Mouse (Mus musculus): ENCODE results near the gene Masp2. TPM values are rescaled to one million over a fixed set of nuclear protein-coding genes. Genes with fewer than 3 reads are reported as not detected.
A peak's percentile ranks its signal among the peaks of the same experiment; 100 is the strongest.

The Masp2 gene
- polyA plus RNA-seq, 1 experiment from 2014 or later, result not detected

DNA sequence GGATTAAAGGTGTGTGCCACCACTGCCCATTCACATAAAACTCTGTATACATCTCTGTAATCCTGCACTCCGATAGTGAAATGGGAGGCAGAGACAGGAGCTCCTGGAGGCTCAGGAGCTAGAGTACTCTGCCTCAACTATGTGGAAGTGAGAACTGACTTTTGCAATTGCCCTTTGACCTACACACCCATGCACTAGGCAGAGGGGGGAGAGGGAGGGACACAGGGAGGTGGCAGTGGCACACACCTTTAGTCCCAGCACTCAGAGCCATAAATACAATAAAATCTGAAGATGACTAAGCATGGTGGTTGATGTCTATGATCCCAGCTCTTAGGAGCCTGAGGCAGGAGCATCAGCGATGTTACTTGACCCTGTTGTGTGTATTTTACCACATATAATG lies 37.1 kb downstream of the Masp2 start:
- no peak overlapping the region for H3K4me2 ChIP-seq (replicated peaks; ENCODE audit: low read depth, low read length)
- TF ChIP-seq EP300 (IDR thresholded peaks at IDR 0.05) (no peak), CTCF (IDR thresholded peaks at IDR 0.05) (no peak)
- H3K4me1 ChIP-seq (ENCODE audit: insufficient read depth, low read depth, low read length), result no peaks in the 10 kb centered on the region
- whole genome bisulfite sequencing, result 81% methylated on average over 2 of the region's 2 CpGs
- no peak overlapping the region for H3K27ac ChIP-seq (ENCODE audit: low read length)
- H3K9ac ChIP-seq (replicated peaks; ENCODE audit: low read depth), result no peak overlapping the region
- no peak for DNase-seq (ENCODE audit: low spot score)
- no peak overlapping the region for H3K4me3 ChIP-seq (ENCODE audit: low read depth, low read length)
- no peaks in the 10 kb centered on the region for H3K9me3 ChIP-seq (ENCODE audit: low read length)
- ATAC-seq, result no peak
- H3K27me3 ChIP-seq (replicated peaks; ENCODE audit: insufficient read depth, low read length), result no peaks in the 10 kb centered on the region
- no peaks in the 10 kb centered on the region for H3K36me3 ChIP-seq (ENCODE audit: insufficient read depth, low read length)

- Histone ChIP-seq H3K4me1 (ENCODE audit: insufficient read depth, low read depth, low read length) (no peaks in the 10 kb centered on the region), H3K4me3 (ENCODE audit: low read depth, low read length) (no peak overlapping the region), H3K9me3 (ENCODE audit: low read length) (no peaks in the 10 kb centered on the region), H3K27ac (ENCODE audit: low read length) (no peak overlapping the region), H3K27me3 (replicated peaks; ENCODE audit: insufficient read depth, low read length) (no peaks in the 10 kb centered on the region), H3K4me2 (replicated peaks; ENCODE audit: low read depth, low read length) (no peak overlapping the region), H3K36me3 (ENCODE audit: insufficient read depth, low read length) (no peaks in the 10 kb centered on the region), H3K9ac (replicated peaks; ENCODE audit: low read depth) (no peak overlapping the region)
- no peak for ATAC-seq
- peak; percentile 19 for DNase-seq (ENCODE audit: low spot score)
- WGBS, result 71% methylated on average over 5 of the region's 5 CpGs
- no peak for TF ChIP-seq CTCF (IDR thresholded peaks at IDR 0.05)
- TF ChIP-seq EP300 (IDR thresholded peaks at IDR 0.05), result no peak
These were observed 38.8 kb downstream of the Masp2 start for GRCm38 (mm10) chr4:148641121-148641520.

DNA sequence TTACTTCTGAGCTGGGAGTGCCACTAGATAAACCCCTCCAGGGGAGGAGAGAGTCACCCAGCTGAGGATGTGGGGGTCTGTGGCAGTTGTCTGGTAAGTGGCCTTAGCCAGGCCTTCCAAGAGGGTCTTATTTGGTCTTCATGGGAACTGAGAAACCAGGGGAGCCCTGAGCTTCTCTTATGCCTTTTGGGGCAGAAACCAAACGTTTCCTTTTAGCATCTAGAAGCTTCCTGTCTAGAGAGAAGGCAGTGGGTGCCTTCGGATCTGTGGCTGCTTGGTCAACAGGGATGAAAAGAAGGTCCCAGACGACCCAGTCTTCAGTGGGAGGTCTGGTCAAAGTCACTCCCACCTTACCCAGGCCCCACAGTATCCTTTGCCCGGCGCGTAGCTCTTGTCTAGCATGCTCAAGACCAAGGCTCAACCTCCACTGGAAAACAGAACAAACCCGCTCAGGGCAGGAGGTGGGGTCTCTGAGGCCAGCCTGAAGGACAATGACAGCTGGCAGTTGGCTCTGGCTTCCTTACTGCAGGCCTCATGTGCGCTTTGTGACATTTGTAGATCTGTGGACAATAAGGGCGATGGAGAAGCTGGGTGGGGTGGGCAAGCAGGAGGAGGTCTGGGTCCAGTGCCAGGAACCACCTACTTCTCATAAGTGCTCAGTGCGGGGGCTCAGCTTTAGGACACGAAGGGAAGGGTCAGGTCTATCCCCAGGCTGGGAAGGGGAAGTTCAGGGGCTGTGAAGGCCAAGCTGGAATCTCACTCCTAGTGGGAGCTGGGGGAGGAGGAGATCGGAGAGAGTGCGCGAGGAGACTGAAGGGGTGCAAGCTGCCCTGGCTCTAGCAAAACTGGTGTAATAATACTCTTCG lies 41.2 kb downstream of the Masp2 start, which contains the start of gene Gm572:
Gene Gm572, plus strand, starts transcription at position 27 of the 866 bp plus-strand sequence.
- ATAC-seq (no peak), DNase-seq (ENCODE audit: low spot score) (peak; percentile 20)
- no peaks in the 10 kb centered on the region for H3K9me3 ChIP-seq (ENCODE audit: low read length)
- H3K36me3 ChIP-seq (ENCODE audit: insufficient read depth, low read length), result no peaks in the 10 kb centered on the region
- H3K4me2 ChIP-seq (replicated peaks; ENCODE audit: low read depth, low read length), result peak within 1 kb of the TSS; percentile 36
- no peaks in the 10 kb centered on the region for H3K27me3 ChIP-seq (replicated peaks; ENCODE audit: insufficient read depth, low read length)
- 0 out of 2 replicates have a peak within 1 kb of the TSS, but pooled peaks have one; percentile 3 for H3K9ac ChIP-seq (replicated peaks; ENCODE audit: low read depth)
- no peak within 1 kb of the TSS for H3K4me3 ChIP-seq (ENCODE audit: low read depth, low read length)
- TF ChIP-seq EP300 (IDR thresholded peaks at IDR 0.05) (no peak), CTCF (IDR thresholded peaks at IDR 0.05) (no peak)
- no peaks in the 10 kb centered on the region for H3K4me1 ChIP-seq (ENCODE audit: insufficient read depth, low read depth, low read length)
- 45% methylated on average over 15 of the region's 15 CpGs for WGBS
- H3K27ac ChIP-seq (ENCODE audit: low read length), result no peak within 1 kb of the TSS

DNA sequence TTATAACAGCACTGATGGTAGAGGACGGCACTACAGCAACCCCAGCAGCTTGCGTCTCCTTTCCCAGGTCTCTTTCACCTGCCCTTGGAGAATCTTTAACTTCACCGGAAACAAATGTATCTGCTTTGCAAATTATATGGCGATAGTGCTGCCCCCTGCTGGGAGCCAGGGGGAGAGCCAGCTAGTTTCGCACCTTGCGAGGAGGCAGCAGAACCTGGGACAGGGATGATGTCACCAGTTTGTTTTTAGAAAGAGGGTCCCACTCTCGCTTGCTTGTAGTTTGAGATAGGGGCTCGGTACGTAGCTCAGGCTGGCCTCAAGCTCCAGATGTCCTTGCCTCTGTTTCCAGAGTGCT lies 41.8 kb downstream of the Masp2 start:
- 3% methylated on average over 9 of the region's 9 CpGs for WGBS
- Histone ChIP-seq H3K9me3 (ENCODE audit: low read length) (no peaks in the 10 kb centered on the region), H3K27me3 (replicated peaks; ENCODE audit: insufficient read depth, low read length) (no peaks in the 10 kb centered on the region), H3K27ac (ENCODE audit: low read length) (no peak overlapping the region), H3K4me1 (ENCODE audit: insufficient read depth, low read depth, low read length) (no peaks in the 10 kb centered on the region), H3K4me2 (replicated peaks; ENCODE audit: low read depth, low read length) (peak overlapping the region; percentile 36), H3K9ac (replicated peaks; ENCODE audit: low read depth) (no peak overlapping the region), H3K36me3 (ENCODE audit: insufficient read depth, low read length) (no peaks in the 10 kb centered on the region), H3K4me3 (ENCODE audit: low read depth, low read length) (no peak overlapping the region)
- peak; percentile 83 for TF ChIP-seq CTCF (IDR thresholded peaks at IDR 0.05)
- TF ChIP-seq EP300 (IDR thresholded peaks at IDR 0.05), result no peak
- peak; percentile 82 for DNase-seq (ENCODE audit: low spot score)
- 0 out of 2 replicates have a peak, but pooled peaks have one; percentile 30 for ATAC-seq

DNA sequence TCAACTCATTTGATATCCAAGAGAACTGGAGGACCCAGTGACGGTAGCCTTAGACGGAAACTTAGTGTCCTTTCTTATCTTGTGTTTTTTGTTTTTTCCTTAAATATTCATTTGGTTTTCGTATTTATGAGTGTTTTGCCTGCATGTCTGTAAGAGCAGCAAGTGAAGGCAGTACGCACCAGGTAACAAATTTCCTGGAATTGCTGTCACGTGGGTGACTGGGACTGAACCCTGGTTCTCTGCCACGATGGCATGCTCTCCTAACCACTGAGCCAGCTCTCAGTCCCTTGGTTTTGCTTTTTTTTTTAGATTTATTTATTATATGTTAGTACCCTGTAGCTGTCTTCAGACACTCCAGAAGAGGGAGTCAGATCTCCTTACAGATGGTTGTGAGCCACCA lies 42.6 kb downstream of the Masp2 start:
- no peak for TF ChIP-seq CTCF (IDR thresholded peaks at IDR 0.05)
- no peak for TF ChIP-seq EP300 (IDR thresholded peaks at IDR 0.05)
- 84% methylated on average over 6 of the region's 6 CpGs for WGBS
- ATAC-seq, result no peak

GRCm38 (mm10) chr4:148646616-148647015 lies 44.3 kb downstream of the Masp2 start:
- no peak overlapping the region for H3K9ac ChIP-seq (replicated peaks; ENCODE audit: low read depth)
- H3K4me1 ChIP-seq (ENCODE audit: insufficient read depth, low read depth, low read length), result no peaks in the 10 kb centered on the region
- DNase-seq (ENCODE audit: low spot score), result peak; percentile 49
- no peaks in the 10 kb centered on the region for H3K9me3 ChIP-seq (ENCODE audit: low read length)
- no peaks in the 10 kb centered on the region for H3K36me3 ChIP-seq (ENCODE audit: insufficient read depth, low read length)
- H3K4me3 ChIP-seq (ENCODE audit: low read depth, low read length), result no peak overlapping the region
- TF ChIP-seq EP300 (IDR thresholded peaks at IDR 0.05) (no peak), CTCF (IDR thresholded peaks at IDR 0.05) (no peak)
- peak; percentile 53 for ATAC-seq
- H3K27me3 ChIP-seq (replicated peaks; ENCODE audit: insufficient read depth, low read length), result no peaks in the 10 kb centered on the region
- 31% methylated on average over 11 of the region's 11 CpGs for WGBS
- no peak overlapping the region for H3K4me2 ChIP-seq (replicated peaks; ENCODE audit: low read depth, low read length)
- H3K27ac ChIP-seq (ENCODE audit: low read length), result no peak overlapping the region

More for the DNA sequence above, 42.6 kb downstream of the Masp2 start:
- Histone ChIP-seq H3K27me3 (replicated peaks; ENCODE audit: insufficient read depth, low read length) (no peaks in the 10 kb centered on the region), H3K36me3 (ENCODE audit: insufficient read depth, low read length) (no peaks in the 10 kb centered on the region), H3K4me2 (replicated peaks; ENCODE audit: low read depth, low read length) (no peak overlapping the region), H3K27ac (ENCODE audit: low read length) (no peak overlapping the region), H3K9ac (replicated peaks; ENCODE audit: low read depth) (no peak overlapping the region), H3K4me1 (ENCODE audit: insufficient read depth, low read depth, low read length) (no peaks in the 10 kb centered on the region), H3K9me3 (ENCODE audit: low read length) (no peaks in the 10 kb centered on the region), H3K4me3 (ENCODE audit: low read depth, low read length) (no peak overlapping the region)
- no peak for DNase-seq (ENCODE audit: low spot score)
